Mouse (Mus musculus) adrenal gland, postnatal 36 days (tissue): Measurements from ENCODE around the gene Vps35l. TPM values are rescaled to one million over a fixed set of nuclear protein-coding genes. Genes with fewer than 3 reads are reported as not detected.

Experiments
- DNase-seq, 2 experiments: peaks; one replicate each; pipeline ENCODE4 v3.0.0; 2021; ENCODE audit warnings: mixed read lengths in 1 of 2
- total RNA-seq, 2 experiments: library from RNA; stranded (reverse); gene quantifications; 2 replicates each; pipeline ENCODE4 v1.2.3; 2021

Vps35l gene
- total RNA-seq, 2 experiments from 2014 or later: 54.7 to 66.0 TPM

DNA sequence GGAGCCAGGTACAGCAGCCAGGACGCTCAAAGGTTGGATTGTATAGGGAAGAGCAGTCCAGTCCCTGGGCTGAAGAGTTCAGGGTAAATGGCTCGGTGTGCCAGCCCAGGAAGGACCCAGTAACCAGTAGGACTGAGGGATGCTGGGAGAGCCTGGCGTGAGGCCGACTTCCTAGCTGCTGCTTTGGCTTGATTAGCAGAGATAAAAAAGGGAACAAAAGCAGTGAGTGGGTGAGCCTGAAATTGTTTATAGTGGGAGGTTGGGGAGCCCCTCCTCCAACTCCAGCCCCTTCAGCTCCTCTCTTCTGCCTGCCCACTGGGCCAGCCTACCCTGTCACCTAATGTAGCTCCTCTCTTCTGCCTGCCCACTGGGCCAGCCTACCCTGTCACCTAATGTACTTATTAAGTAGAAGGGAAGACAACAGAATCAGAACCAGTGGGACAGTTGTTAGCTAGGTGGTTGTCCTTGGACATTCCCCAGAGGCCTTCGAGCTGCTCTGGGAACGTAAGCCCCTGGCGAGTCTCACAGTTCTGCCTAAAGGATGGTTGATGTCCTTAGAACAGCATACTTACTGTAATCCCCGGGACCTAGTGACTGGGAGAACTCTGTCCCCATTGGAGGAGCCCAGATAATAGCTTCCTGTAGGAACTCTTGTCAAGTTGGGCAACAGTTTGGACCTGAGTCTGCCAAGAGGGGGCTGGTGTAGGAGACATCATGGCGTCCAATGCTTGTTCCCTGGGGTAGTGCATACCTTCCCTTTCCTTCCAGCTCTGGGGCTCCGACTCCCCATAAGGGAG lies 37.8 kb downstream of the Vps35l start:
- peak; percentile 13 to 29 for DNase-seq

DNA sequence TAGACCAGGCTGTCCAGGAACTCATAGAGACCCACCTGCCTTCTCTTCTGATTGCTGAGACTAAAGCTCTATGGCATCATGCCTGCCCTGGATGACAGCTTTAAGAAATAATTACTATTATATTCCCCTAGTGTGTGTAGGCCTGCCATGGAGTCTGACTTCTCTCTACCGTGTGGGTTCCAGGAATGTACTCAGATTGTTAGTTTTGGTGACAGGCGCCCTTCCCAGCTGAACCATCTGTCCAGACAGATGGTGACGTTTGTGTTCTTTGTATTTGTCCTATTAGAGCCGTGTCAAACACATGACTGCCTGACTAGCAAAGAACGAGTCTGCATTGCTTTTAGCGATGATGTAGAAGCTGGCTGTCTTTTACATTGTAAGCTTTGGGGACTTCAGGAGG lies 38.5 kb downstream of the Vps35l start:
- no peak for DNase-seq

DNA sequence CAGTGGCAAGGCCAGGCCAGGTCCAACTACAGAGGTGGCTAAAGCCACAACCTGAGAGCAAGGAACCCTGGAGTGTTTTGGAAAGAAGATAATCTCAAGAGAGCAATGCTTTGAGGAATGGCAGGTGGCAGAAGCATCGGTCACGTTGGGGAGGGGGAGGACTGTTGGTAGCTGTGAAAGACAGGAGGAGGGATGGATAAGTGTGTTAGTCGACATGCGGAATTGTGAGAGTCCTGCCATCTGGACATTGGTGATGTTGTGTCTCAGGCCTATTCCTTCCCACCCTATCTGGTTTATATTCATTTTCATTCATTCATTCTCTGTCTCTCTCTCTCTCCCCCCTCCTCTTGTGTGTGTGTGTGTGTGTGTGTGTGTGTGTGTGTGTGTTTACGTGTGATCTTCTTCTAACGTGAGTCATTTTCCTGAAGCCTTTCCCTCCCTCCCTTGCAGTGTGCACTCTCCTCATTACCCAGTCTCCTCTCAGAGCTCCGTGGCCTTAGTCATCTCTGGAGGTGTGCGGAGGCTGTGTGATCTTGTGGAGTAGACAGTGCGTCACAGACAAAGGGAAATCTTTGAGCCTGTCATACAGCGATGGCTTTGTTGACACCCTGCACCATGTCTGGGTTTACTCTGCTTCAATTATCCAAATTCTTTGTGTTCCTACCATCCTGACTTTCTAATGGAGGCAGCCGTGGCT lies 43.4 kb downstream of the Vps35l start:
- no peak for DNase-seq

DNA sequence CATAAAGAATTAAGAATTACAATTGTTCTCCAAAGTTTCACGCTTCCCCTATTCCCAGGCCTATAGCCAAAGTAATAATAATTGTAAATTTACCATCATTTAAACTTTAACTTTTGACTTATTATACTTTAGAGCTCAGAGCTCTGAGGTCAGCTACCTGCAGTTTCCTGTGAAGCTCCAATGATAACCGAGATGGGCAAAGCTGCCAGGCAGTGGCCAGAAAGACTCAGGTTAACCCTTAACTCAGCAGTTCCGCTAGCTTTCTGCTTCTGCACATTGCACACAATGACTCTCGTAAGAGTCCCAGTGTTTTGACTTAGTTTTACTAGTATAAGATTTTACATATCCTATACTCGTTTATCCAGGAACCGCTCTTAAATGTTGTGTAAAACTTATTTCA lies 46.1 kb downstream of the Vps35l start:
- DNase-seq: no peak

DNA sequence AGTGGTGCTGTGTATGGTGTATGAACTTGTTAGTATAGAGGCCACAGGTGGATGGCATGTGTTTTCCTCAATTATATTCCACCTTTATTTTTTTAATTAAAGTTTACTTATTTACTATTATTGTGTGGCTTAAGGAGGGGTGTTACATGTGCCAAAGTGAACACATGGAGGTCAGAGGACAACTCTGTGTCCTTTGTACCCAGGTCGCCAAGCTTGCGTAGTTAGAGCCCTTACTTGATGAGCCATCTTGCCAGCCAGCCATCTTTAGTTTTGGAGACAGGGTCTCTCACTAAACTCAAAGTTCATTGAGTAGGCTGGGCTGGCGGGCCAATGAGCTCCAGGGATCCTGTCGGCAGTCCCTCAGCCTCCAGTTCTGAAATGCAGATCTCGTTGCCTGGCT lies 47.3 kb downstream of the Vps35l start:
- no peak for DNase-seq

DNA sequence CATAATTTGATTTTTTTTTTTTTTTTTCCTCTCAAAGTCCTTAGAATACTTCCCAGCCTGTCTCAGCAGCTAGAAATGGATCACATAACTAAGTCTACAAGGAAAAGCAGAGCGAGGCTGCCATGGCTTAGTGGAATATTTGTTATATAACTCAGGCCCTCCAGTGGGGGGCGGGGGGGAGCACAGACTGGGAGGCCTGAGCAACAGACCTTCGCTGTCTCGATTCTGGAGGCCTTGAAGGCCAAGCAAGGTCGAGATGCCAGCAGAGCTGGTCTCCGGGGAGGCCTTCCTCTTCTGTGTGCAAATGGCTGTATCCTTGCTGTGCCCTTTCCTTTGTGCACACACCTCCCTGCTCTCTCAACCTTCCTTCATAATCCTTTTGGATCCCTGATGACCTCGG lies 48.5 kb downstream of the Vps35l start:
- peak; percentile 57 to 74 for DNase-seq

DNA sequence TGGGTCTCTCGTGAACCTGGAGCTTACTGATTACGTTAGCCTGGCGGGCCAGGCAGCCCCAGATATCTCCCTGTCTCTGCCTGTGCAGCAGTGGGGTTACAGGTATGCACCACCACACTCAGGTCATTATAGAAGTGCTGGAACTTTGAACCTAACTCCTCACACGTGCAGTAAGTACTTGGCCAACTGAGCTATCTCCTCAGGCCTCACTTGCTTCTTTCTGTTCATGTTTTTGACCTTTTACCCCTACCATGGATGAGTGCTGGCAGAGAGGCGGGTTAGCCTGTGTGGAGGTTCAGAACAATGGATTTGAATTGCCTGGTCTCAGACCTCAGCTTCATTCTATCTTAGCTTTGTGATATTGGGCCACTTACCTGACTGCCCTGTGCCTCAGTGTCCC lies 50.3 kb downstream of the Vps35l start:
- no peak for DNase-seq

DNA sequence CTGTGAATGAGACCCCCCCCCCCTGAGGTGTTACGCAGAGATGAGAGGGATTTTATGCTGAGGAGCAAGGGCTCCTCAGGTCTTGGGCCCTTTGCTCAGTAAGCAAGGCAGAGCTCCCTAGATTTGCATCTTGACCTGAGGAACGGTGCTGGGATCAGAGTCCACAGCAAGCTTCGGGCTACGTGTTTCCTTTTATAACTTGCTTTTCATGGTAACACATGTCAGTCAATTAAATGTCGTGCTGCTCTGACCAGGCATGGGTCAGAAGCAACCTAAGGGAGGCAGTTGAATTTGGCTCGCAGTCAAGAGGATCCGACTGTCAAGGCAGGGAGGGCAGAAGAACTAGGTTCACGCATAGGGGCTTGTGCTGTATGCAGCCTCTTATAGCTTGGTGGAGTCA lies 53.9 kb downstream of the Vps35l start:
- DNase-seq: no peak

DNA sequence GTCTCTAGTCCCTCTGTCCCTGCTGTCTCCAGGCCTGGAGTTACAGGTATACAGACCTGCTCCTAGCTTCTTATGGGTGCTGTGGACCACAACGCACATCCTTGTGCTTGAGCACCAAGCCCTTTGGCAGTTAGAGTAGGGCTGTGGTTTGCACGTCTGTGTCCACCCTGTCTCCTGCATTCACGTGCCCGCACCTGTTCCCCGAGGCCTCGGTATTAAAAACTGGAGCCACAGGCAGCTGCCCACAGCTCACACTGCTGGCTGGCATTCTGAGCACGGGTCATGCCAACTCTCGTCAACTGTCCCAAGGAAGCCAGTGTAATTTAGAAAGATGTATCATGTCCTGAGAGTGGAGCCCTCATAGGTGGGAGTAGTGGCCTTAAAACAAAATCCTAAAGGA lies 55.8 kb downstream of the Vps35l start:
- no peak for DNase-seq

DNA sequence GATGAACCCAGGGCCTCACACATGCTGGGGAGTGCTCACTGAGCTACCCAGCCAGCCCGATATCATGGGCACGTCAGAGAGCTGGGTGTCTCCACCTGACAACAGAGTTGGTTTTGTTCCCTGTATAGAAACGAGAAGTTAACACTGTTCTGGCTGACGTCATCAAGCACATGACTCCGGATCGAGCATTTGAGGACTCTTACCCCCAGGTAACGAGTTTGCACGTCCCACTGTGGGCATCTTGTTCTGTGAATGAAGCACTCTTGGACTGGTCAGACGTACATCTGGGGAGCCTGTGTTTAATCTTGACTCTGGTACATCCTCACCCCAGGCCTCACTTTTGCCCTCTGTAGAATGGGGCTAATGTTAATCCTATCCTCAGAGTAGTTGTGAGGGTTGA lies 56.8 kb downstream of the Vps35l start:
- no peak for DNase-seq

DNA sequence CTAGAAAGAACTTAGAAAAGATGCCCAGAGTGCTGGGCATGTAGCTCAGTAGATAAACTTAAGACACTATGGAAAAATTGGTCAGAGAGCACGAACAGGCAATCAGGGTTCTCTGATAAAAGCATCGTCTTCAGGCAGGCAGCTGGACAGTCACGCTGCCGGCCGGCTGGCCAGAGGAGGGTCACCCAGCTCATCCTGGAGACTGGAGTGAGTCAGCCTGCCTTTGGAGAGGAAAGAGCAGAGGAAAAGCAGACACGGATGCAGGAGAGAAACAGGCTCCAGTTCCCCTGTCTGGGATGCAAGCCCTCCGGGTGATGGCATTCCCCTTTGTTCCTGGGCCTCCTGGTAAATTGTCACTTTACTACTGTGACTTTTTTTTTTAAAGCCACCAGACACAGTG lies 57.6 kb downstream of the Vps35l start:
- peak in 1 of 2 experiments; percentile 10 for DNase-seq

DNA sequence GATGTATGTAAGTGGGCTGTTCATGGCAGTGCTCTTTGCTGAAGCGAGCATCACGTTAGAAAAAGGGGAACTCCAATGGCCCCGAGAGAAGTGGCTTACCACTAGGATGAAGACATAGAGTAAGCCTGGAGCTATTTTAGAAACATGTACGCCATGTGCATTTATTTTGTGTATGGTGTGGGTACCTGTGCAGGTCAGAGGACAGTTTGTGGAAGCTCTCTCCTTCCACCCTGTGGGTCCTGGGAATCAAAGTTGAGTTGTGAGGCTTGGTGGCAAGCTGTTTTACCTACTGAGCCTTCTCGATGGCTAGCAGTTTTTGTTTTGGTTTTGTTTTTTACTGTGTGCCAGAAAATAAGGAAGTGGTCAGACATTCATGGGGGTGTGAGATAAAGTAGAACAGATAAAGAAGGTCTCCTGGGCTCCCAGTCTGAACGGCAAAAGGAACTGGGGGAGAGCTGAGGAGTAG lies 58.1 kb downstream of the Vps35l start:
- no peak for DNase-seq

DNA sequence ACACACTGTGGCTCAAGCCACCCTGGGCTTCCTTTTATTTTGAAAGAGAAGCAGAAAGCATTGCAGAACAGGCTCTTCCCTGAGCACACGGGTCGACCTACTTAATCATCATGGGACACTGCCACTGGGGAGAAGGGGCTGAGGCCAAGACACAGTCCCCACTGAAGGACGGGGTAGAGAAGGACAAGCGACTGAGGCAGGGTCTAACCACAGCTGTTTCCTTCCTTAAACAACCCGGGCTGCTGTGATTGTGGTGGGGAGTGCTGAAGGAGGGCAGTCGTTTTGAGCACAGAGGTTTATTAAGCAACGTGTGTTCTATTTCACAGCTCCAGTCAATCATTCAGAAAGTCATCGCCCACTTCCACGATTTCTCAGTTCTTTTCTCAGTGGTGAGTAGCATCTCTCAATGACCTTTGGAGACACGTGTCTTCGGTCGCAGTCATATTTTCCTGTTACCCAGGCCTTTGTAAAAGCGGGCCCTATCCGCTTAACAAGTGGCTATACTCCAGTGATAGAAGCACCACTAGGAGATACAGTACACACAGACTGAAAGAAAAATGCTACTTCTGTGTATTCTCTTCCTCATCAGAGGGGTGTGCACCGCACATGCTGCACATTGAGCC lies 60.2 kb downstream of the Vps35l start:
- no peak for DNase-seq

DNA sequence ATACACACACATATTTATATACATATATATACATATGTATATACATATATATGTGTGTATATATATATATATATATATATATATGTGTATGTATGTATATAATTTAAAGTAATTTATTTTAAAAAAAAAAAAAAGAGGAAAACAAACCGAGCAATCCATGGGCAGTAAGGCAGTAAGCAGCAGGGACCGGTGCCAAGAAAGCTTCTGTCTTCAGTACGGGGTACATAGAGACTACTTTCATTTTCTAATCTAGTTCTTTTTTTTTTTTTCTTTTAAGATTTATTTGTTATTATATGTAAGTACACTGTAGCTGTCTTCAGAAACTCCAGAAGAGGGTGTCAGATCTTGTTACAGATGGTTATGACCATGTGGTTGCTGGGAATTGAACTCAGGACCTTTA lies 61.8 kb downstream of the Vps35l start:
- peak in 1 of 2 experiments; percentile 54 for DNase-seq

DNA sequence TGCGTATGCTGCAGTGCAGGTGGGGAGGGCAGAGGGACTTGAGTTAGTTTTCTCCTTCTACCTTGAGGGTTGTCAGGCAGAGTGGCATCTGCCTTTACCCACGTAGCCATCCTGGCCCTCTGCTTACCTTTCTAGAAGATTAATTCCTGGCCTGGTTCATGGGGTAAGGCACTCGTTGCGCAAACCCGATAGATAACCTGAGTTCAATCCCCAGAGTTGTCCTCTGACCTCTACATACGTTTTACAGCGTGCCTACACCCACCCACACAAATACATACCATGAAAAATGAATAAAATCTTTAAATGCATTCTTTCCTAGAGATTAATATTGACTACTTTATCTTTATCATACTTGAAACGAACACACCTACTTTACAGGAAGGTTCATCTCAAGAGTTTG lies 63.4 kb downstream of the Vps35l start:
- DNase-seq: no peak

DNA sequence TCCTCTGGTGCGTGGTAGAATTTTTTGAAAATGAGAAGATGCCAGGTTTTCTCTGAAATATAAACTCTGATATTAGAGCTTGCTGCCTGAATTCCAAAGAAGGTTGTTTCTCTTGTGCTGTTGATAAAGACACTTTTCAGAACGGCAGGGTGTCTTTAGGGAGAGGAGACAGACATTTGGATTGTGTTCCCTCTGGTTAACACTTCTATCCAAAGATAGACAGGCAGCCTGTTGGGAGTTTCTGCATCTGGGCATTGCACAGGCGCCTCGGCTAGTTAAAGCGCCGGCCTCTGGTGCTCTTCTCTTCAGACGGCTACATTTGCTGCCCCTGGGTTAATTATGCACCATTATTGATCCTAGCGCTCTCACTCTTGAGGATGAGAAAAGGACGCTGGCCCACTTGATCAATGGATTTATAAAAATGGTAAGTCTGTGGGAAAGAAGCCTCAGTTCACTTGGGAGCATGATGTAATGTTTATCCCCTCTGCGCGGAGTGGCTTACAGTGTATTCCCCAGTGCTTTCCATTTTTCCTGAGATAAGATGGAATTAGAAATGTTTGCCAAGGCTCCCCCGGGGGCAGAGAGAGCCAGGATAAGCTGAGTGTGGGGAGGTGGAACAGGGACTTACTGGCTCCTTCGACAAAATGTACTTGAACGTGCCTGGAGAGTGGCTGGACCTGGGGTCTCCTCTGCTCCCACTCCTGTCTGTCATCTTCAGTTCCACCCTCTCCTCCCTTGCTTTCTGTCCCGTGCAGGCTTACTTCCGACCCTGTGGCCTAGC lies 66.8 kb downstream of the Vps35l start:
- no peak for DNase-seq

DNA sequence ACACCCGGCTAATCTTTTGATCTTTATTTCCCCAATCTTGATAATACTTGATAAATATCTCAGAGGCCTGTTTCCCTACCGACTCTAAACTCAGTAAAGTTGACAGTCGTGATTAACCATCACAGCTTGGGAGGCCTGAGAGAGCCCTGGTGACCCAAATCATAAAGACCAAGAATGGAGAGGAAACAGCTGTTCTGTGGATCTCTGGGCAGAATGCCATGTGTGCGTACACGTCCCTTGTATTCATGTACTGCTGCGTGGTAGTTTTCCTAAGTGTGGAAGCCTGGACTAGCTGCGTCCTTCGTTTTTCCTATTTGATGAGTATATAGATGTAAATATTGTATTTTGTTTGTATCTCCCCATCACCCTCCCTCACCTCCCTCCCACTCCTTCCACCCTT lies 67.9 kb downstream of the Vps35l start:
- no peak for DNase-seq

DNA sequence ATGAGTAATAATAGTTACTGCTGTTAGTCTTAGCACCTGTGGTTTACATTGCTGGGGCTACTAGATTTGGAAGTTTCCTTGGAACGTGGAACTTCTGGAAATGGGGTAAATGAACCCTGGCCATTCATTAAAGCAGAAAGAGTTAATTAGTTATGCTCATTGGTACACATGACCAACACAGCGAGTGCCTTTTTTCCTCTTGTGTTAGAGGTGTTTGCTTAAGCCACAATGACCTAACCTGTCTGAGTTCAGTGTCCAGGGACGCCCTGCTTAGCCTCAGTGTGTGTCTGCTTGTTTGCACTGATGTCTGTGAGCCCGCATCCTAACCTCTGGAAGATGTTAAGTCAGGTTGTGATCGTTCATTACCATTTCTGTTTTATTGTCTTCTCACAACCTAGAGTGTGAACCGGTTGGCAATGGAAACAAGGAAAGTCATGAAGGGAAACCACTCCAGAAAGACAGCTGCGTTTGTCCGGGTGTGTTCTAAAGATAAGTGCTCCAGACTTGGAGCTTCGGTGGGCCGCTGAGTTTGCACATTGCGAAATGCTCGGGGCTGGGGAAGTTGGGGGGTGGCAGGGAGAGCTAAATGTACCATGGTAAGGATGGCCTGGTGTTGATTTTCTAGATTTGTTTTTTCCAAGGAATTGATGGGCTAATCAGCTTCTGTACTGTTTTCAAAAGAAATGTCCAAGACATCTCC lies 71.5 kb downstream of the Vps35l start:
- no peak for DNase-seq

DNA sequence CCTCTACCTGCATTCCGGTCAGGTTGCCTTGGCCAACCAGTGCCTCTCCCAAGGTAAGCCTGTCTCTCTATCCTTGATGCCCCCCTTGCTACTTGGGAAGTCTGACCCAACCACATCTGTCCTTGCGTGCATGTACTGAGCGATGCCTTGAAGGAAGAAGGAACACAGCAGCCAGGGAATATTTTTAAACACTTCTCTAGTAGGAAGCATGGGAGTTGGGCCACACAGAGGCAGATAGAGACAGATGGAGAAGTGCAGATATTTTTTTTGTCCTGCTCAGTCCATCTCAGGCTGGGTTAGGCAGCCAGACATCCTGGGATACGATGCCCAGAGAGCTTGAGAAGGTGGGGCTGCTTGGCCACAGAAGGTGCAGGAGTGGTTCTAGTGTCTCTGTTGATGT lies 73.6 kb downstream of the Vps35l start:
- DNase-seq: no peak

DNA sequence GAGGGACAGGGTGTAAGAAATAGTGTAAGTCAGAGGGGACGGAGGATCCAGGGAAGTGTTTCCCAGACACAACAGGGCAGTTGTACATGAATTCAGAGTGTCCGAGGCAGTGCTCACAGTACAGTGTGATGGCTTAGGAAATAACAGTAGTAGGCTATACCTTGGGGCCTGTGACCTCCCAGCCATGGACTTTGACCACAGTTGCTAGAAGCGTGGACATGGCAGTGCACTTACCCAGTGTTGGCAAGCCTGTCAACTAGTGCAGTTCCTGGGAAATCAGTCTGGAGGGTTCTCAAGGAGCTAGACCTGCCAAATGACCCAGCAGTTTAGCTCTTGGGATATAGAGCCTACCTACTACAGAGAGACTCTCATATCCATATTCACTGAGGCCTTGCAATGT lies 76.2 kb downstream of the Vps35l start:
- DNase-seq: no peak

DNA sequence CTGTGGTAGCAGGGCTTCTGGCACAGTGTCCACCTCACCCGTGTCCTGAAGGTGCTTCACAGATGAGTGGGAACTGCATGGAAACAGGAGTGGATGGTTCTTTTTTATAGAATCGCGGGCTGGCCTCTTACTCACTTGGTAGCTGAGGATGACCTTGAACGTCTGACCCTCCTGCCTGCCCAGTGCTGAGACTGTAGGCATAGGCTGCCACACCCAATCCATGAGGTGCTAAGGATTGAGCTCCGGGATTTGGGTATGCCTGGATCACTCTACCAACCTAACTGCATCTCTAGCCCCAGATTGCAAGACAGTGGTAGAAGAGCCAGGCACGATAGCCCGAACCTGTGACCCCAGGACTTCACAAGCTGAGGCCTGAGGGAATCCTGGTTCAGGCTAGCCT lies 77.7 kb downstream of the Vps35l start:
- DNase-seq: no peak

DNA sequence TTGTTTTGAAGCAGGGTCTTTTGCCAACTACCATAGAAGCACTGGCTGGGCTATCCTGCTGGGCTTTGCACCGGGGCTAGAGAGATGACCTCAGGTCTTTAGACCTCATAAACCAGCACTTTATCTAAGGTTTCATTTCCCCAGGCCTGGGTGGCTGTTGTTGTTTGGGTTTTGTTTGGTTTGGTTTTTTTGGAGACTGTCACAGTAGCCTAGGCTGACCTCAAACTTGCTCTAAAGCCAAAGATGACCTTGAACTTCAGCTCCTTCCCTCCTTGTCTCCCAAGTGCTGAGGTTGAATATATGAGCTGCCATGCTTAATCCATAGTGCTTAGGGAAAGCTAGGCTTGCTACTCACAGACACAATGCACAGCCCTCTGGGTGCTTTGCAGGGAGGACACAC lies 79.6 kb downstream of the Vps35l start:
- DNase-seq: no peak
